In genomic region chr9:121807546-121807945, GRCm38 (mm10) we compare ENCODE assay signal across 29 mouse cellular contexts. TPM values are rescaled to one million over a fixed set of nuclear protein-coding genes. Genes with fewer than 3 reads are reported as not detected.
DNase-seq lines count a peak whose midpoint lies in the region; ATAC-seq and TF ChIP-seq lines count a peak whose summit lies in the region.
"Had no signal": no experiment of that assay in that cellular context is flagged by ENCODE, and none has a peak within 500 bp of the region (broad histone marks: within the 10 kb centered on the region; RNA-seq: fewer than 3 reads in every experiment).

No protein-coding gene starts in this region.

- WGBS in cerebellum, adult 2 months, result 92% methylated on average over 1 of the region's 1 CpGs
- 39% methylated on average over 1 of the region's 1 CpGs for WGBS in hindbrain, embryonic 10.5 days
- WGBS in hindbrain, embryonic 12.5 days, result 71% methylated on average over 1 of the region's 1 CpGs
- 37% methylated on average over 1 of the region's 1 CpGs for WGBS in liver, adult 2 months
- WGBS in liver, embryonic 12.5 days (ENCODE audit: insufficient replicate concordance), result 73% methylated on average over 1 of the region's 1 CpGs
- 42% methylated on average over 1 of the region's 1 CpGs for WGBS in embryonic facial prominence, embryonic 10.5 days

- 0 out of 2 replicates have a peak overlapping the region, but pooled peaks have one; percentile 50 for H3K27ac ChIP-seq in cerebellum, adult 2 months (ENCODE audit: insufficient read depth, low read length)
- H3K27ac ChIP-seq in hindbrain, embryonic 10.5 days, result peak overlapping the region; percentile 80
- no peak overlapping the region for H3K27ac ChIP-seq in hindbrain, embryonic 12.5 days
- no peak overlapping the region for H3K27ac ChIP-seq in liver, adult 2 months (replicated peaks; ENCODE audit: insufficient read depth, low read depth, low read length)
- no peak overlapping the region for H3K27ac ChIP-seq in liver, embryonic 12.5 days
- peak overlapping the region; percentile 4 for H3K27ac ChIP-seq in embryonic facial prominence, embryonic 10.5 days (replicated peaks)
- H3K27ac ChIP-seq: kidney, postnatal 0 days; liver, embryonic 14.5 days; macrophage; stomach, postnatal 0 days had no signal

- ATAC-seq in hindbrain, embryonic 12.5 days (ENCODE audit: low FRiP score), result no peak
- ATAC-seq in liver, embryonic 12.5 days, result no peak
- ATAC-seq: activated CD4-positive, CD25-positive, alpha-beta regulatory T cell, adult 4 months; forebrain, embryonic 14.5 days; intestine, embryonic 16.5 days had no signal

- peaks cover 23% of the 10 kb centered on the region for H3K4me1 ChIP-seq in cerebellum, adult 2 months (ENCODE audit: control insufficient read depth, insufficient read depth, low read length)
- H3K4me1 ChIP-seq in hindbrain, embryonic 10.5 days (replicated peaks), result peaks cover 73% of the 10 kb centered on the region
- peaks cover 51% of the 10 kb centered on the region for H3K4me1 ChIP-seq in hindbrain, embryonic 12.5 days
- H3K4me1 ChIP-seq in liver, adult 2 months (ENCODE audit: control insufficient read depth, insufficient read depth, low read length), result no peaks in the 10 kb centered on the region; the same call in 1 of the 2 replicates
- no peaks in the 10 kb centered on the region for H3K4me1 ChIP-seq in liver, embryonic 12.5 days
- H3K4me1 ChIP-seq in embryonic facial prominence, embryonic 10.5 days, result peaks cover 47% of the 10 kb centered on the region

- no peak overlapping the region for H3K4me2 ChIP-seq in hindbrain, embryonic 12.5 days (replicated peaks)
- H3K4me2 ChIP-seq in liver, embryonic 12.5 days, result no peak overlapping the region

- DNase-seq in cerebellum, adult 2 months, result peak in 1 of 2 experiments; percentile 28
- no peak for DNase-seq in cerebellum, adult 9-11 months
- DNase-seq in hindbrain, embryonic 10.5 days (ENCODE audit: low spot score), result no peak
- peak; percentile 80 for DNase-seq in liver, adult 2 months (ENCODE audit: extremely low read depth, low read depth, low spot score)
- DNase-seq in embryonic facial prominence, embryonic 10.5 days (ENCODE audit: low spot score), result no peak
- no peak for DNase-seq in right cerebral cortex, adult 18-20 months
- DNase-seq: adrenal gland, adult 8-10 months; cerebellum, adult 11 months; heart, postnatal 14 days; kidney, adult 8-10 months; kidney, postnatal 4 days; lung, adult 2 months; lung, postnatal 10 days; right cerebral cortex, postnatal 4 days; thymus, adult 18-20 months; thymus, postnatal 25 days had no signal

- no peaks in the 10 kb centered on the region for H3K79me2 ChIP-seq in liver, adult 2 months (ENCODE audit: control insufficient read depth, insufficient read depth, low read length)

- TF ChIP-seq POLR2A in cerebellum, adult 2 months (IDR thresholded peaks at IDR 0.05; ENCODE audit: borderline replicate concordance, insufficient read depth, low read length), result no peak
- TF ChIP-seq POLR2A in liver, adult 2 months (IDR thresholded peaks at IDR 0.05; ENCODE audit: extremely low read depth, insufficient read depth, low read length), result no peak

- no peaks in the 10 kb centered on the region for H3K36me3 ChIP-seq in hindbrain, embryonic 10.5 days
- no peaks in the 10 kb centered on the region for H3K36me3 ChIP-seq in hindbrain, embryonic 12.5 days
- no peaks in the 10 kb centered on the region for H3K36me3 ChIP-seq in liver, adult 2 months (ENCODE audit: control insufficient read depth, insufficient read depth, low read length)
- H3K36me3 ChIP-seq in liver, embryonic 12.5 days, result no peaks in the 10 kb centered on the region
- no peaks in the 10 kb centered on the region for H3K36me3 ChIP-seq in embryonic facial prominence, embryonic 10.5 days (replicated peaks)

- no peaks in the 10 kb centered on the region for H3K27me3 ChIP-seq in cerebellum, adult 2 months (ENCODE audit: control insufficient read depth, insufficient read depth, low read length)
- no peaks in the 10 kb centered on the region for H3K27me3 ChIP-seq in hindbrain, embryonic 10.5 days (ENCODE audit: insufficient read depth, poor library complexity, severe bottlenecking)
- H3K27me3 ChIP-seq in hindbrain, embryonic 12.5 days, result no peaks in the 10 kb centered on the region
- H3K27me3 ChIP-seq in liver, adult 2 months (ENCODE audit: control insufficient read depth, insufficient read depth, low read length), result no peaks in the 10 kb centered on the region
- H3K27me3 ChIP-seq in liver, embryonic 12.5 days (replicated peaks), result no peaks in the 10 kb centered on the region
- H3K27me3 ChIP-seq in embryonic facial prominence, embryonic 10.5 days (replicated peaks; ENCODE audit: low read depth, poor library complexity, severe bottlenecking), result no peaks in the 10 kb centered on the region

- TF ChIP-seq CTCF in cerebellum, adult 2 months (IDR thresholded peaks at IDR 0.05; ENCODE audit: borderline replicate concordance, insufficient read depth, low read depth, low read length), result no peak
- TF ChIP-seq CTCF in liver, adult 2 months (IDR thresholded peaks at IDR 0.05; ENCODE audit: low read depth, low read length), result no peak

- H3K9ac ChIP-seq in hindbrain, embryonic 12.5 days, result no peak overlapping the region
- no peak overlapping the region for H3K9ac ChIP-seq in liver, adult 2 months (ENCODE audit: low read depth, low read length)
- H3K9ac ChIP-seq in liver, embryonic 12.5 days, result no peak overlapping the region
- H3K9ac ChIP-seq: liver, embryonic 14.5 days had no signal

- no peak overlapping the region for H3K4me3 ChIP-seq in cerebellum, adult 2 months (replicated peaks; ENCODE audit: insufficient read depth, low read depth, low read length)
- no peak overlapping the region for H3K4me3 ChIP-seq in hindbrain, embryonic 10.5 days
- H3K4me3 ChIP-seq in hindbrain, embryonic 12.5 days, result no peak overlapping the region
- H3K4me3 ChIP-seq in liver, adult 2 months (ENCODE audit: insufficient read depth, low read depth, low read length), result no peak overlapping the region
- no peak overlapping the region for H3K4me3 ChIP-seq in liver, embryonic 12.5 days
- H3K4me3 ChIP-seq in embryonic facial prominence, embryonic 10.5 days, result no peak overlapping the region

- no peaks in the 10 kb centered on the region for H3K9me3 ChIP-seq in hindbrain, embryonic 10.5 days
- H3K9me3 ChIP-seq in hindbrain, embryonic 12.5 days (replicated peaks), result no peaks in the 10 kb centered on the region
- H3K9me3 ChIP-seq in liver, embryonic 12.5 days (replicated peaks), result no peaks in the 10 kb centered on the region
- no peaks in the 10 kb centered on the region for H3K9me3 ChIP-seq in embryonic facial prominence, embryonic 10.5 days

RNA-seq across cellular contexts. Expression of gene Hhatl, which starts 15.2 kb away (rescaled TPM):
- 43.9 and 46.5 TPM in 2 replicates for polyA plus RNA-seq in cerebellum, adult 2 months (2012; rRNA removed)
- polyA plus RNA-seq in hindbrain, embryonic 10.5 days (2016; fragmentation: Nextera tagmentation; extraction: Ambion mirVana), result not detected in 2 replicates
- 0.13 and 0.15 TPM in 2 replicates for polyA plus RNA-seq in hindbrain, embryonic 12.5 days (2016; fragmentation: Nextera tagmentation; extraction: Ambion mirVana)
- total RNA-seq in liver, adult 2 months (2014; rRNA removed), result 0.07 TPM in 1 of 2 replicates, not detected in the other
- not detected in 2 replicates for polyA plus RNA-seq in liver, adult 2 months (2012; rRNA removed)
- not detected in 2 replicates for polyA plus RNA-seq in liver, embryonic 12.5 days (2016; fragmentation: Nextera tagmentation; extraction: Ambion mirVana)
- polyA plus RNA-seq in embryonic facial prominence, embryonic 10.5 days (2016; fragmentation: Nextera tagmentation; extraction: Ambion mirVana), result not detected in 2 replicates
- total RNA-seq: CH12.LX; common myeloid progenitor, adult 5-6 weeks; neutrophil, adult 5-6 weeks had no signal
- polyA plus RNA-seq: activated CD4-positive, CD25-positive, alpha-beta regulatory T cell, adult 4 months; forebrain, embryonic 14.5 days; liver, embryonic 14.5 days; macrophage had no signal

RNA-seq across cellular contexts. Expression of gene Klhl40, which starts 30.1 kb away (rescaled TPM):
- 0.29 and 0.51 TPM in 2 replicates for polyA plus RNA-seq in cerebellum, adult 2 months (2012; rRNA removed)
- polyA plus RNA-seq in hindbrain, embryonic 10.5 days (2016; fragmentation: Nextera tagmentation; extraction: Ambion mirVana), result 0.06 and 0.16 TPM in 2 replicates
- polyA plus RNA-seq in hindbrain, embryonic 12.5 days (2016; fragmentation: Nextera tagmentation; extraction: Ambion mirVana), result 0.48 and 2.7 TPM in 2 replicates
- total RNA-seq in liver, adult 2 months (2014; rRNA removed), result 0.18 TPM in 1 of 2 replicates, not detected in the other
- not detected in 2 replicates for polyA plus RNA-seq in liver, adult 2 months (2012; rRNA removed)
- 0.06 and 0.26 TPM in 2 replicates for polyA plus RNA-seq in liver, embryonic 12.5 days (2016; fragmentation: Nextera tagmentation; extraction: Ambion mirVana)
- polyA plus RNA-seq in embryonic facial prominence, embryonic 10.5 days (2016; fragmentation: Nextera tagmentation; extraction: Ambion mirVana), result 0.17 and 0.26 TPM in 2 replicates
- total RNA-seq: CH12.LX; neutrophil, adult 5-6 weeks had no signal
- polyA plus RNA-seq: activated CD4-positive, CD25-positive, alpha-beta regulatory T cell, adult 4 months; kidney, postnatal 0 days; liver, embryonic 14.5 days; macrophage; spleen, adult 2 months had no signal

RNA-seq across cellular contexts. Expression of gene Ccdc13, which starts 31.7 kb away (rescaled TPM):
- 15.1 and 18.5 TPM in 2 replicates for polyA plus RNA-seq in cerebellum, adult 2 months (2012; rRNA removed)
- polyA plus RNA-seq in hindbrain, embryonic 10.5 days (2016; fragmentation: Nextera tagmentation; extraction: Ambion mirVana), result 2.6 and 2.7 TPM in 2 replicates
- 2.9 and 4.4 TPM in 2 replicates for polyA plus RNA-seq in hindbrain, embryonic 12.5 days (2016; fragmentation: Nextera tagmentation; extraction: Ambion mirVana)
- not detected in 2 replicates for total RNA-seq in liver, adult 2 months (2014; rRNA removed)
- not detected in 2 replicates for polyA plus RNA-seq in liver, adult 2 months (2012; rRNA removed)
- polyA plus RNA-seq in liver, embryonic 12.5 days (2016; fragmentation: Nextera tagmentation; extraction: Ambion mirVana), result not detected in 2 replicates
- 0.83 and 1.2 TPM in 2 replicates for polyA plus RNA-seq in embryonic facial prominence, embryonic 10.5 days (2016; fragmentation: Nextera tagmentation; extraction: Ambion mirVana)
- total RNA-seq: common myeloid progenitor, adult 5-6 weeks; neutrophil, adult 5-6 weeks had no signal
- polyA plus RNA-seq: activated CD4-positive, CD25-positive, alpha-beta regulatory T cell, adult 4 months; liver, embryonic 14.5 days; macrophage; spleen, adult 2 months had no signal

RNA-seq across cellular contexts. Expression of gene Zfp651, which starts 48.4 kb away (rescaled TPM):
- 67.9 and 68.5 TPM in 2 replicates for polyA plus RNA-seq in cerebellum, adult 2 months (2012; rRNA removed)
- 5.5 and 8.4 TPM in 2 replicates for polyA plus RNA-seq in hindbrain, embryonic 10.5 days (2016; fragmentation: Nextera tagmentation; extraction: Ambion mirVana)
- 11.6 and 12.4 TPM in 2 replicates for polyA plus RNA-seq in hindbrain, embryonic 12.5 days (2016; fragmentation: Nextera tagmentation; extraction: Ambion mirVana)
- total RNA-seq in liver, adult 2 months (2014; rRNA removed), result 0.27 and 0.37 TPM in 2 replicates
- polyA plus RNA-seq in liver, adult 2 months (2012; rRNA removed), result 0.62 and 1.2 TPM in 2 replicates
- 1.9 and 2.6 TPM in 2 replicates for polyA plus RNA-seq in liver, embryonic 12.5 days (2016; fragmentation: Nextera tagmentation; extraction: Ambion mirVana)
- polyA plus RNA-seq in embryonic facial prominence, embryonic 10.5 days (2016; fragmentation: Nextera tagmentation; extraction: Ambion mirVana), result 5.3 and 6.4 TPM in 2 replicates
- total RNA-seq: neutrophil, adult 5-6 weeks had no signal
- polyA plus RNA-seq: activated CD4-positive, CD25-positive, alpha-beta regulatory T cell, adult 4 months had no signal

RNA-seq across cellular contexts. Expression of gene Higd1a, which starts 50.6 kb away (rescaled TPM):
- polyA plus RNA-seq in cerebellum, adult 2 months (2012; rRNA removed), result 125 and 128 TPM in 2 replicates
- 201 and 236 TPM in 2 replicates for polyA plus RNA-seq in hindbrain, embryonic 10.5 days (2016; fragmentation: Nextera tagmentation; extraction: Ambion mirVana)
- 139 and 144 TPM in 2 replicates for polyA plus RNA-seq in hindbrain, embryonic 12.5 days (2016; fragmentation: Nextera tagmentation; extraction: Ambion mirVana)
- total RNA-seq in liver, adult 2 months (2014; rRNA removed), result 45.6 and 65.6 TPM in 2 replicates
- 14.7 and 20.2 TPM in 2 replicates for polyA plus RNA-seq in liver, adult 2 months (2012; rRNA removed)
- polyA plus RNA-seq in liver, embryonic 12.5 days (2016; fragmentation: Nextera tagmentation; extraction: Ambion mirVana), result 135 and 145 TPM in 2 replicates
- polyA plus RNA-seq in embryonic facial prominence, embryonic 10.5 days (2016; fragmentation: Nextera tagmentation; extraction: Ambion mirVana), result 195 and 201 TPM in 2 replicates

Comparison
In these comparisons a context has a peak if more than half of its experiments do, and no peak if none do; other contexts are left out.
1. H3K27ac ChIP-seq: peak in cerebellum, adult 2 months (single experiment), hindbrain, embryonic 10.5 days (single experiment) and embryonic facial prominence, embryonic 10.5 days (single experiment); none in hindbrain, embryonic 12.5 days (single experiment), liver, adult 2 months (single experiment) and liver, embryonic 12.5 days (single experiment).
2. RNA of gene Hhatl, which starts 15.2 kb away (polyA plus RNA-seq): 43.9 to 46.5 TPM in cerebellum, adult 2 months; 0.13 to 0.15 TPM in hindbrain, embryonic 12.5 days, not detected in hindbrain, embryonic 10.5 days, not detected in liver, adult 2 months, not detected in liver, embryonic 12.5 days and not detected in embryonic facial prominence, embryonic 10.5 days; every median in the first group is over 10 times any median in the second.